Mouse (Mus musculus) kidney, embryonic 14.5 days (tissue): ENCODE measurements around the gene Adss. TPM values are rescaled to one million over a fixed set of nuclear protein-coding genes. Genes with fewer than 3 reads are reported as not detected.

ENCODE experiments used
- ATAC-seq: fragments of 200-750 bp; cut with Nextera tagmentation; 2 replicates; pipeline ENCODE4 v1.8.0; 2017; ENCODE audit warnings: moderate number of reproducible peaks, mild to moderate bottlenecking, moderate TSS enrichment, moderate library complexity; ENCODE audit not compliant: low FRiP score, low TSS enrichment
- H3K27ac ChIP-seq: fragments of 300-500 bp; sonication (generic); 2 replicates; pipeline ENCODE4 v1.5.1; 2014; ENCODE audit warnings: low read depth, mild to moderate bottlenecking, low read length, moderate library complexity, mixed read lengths
- H3K27me3 ChIP-seq: fragments of 300-500 bp; sonication (generic); 2 replicates; pipeline ENCODE4 v1.6.1; 2014; ENCODE audit warnings: mild to moderate bottlenecking, low read length; ENCODE audit not compliant: control insufficient read depth, insufficient read depth
- H3K36me3 ChIP-seq: fragments of 300-500 bp; sonication (generic); 2 replicates; pipeline ENCODE4 v1.6.1; 2014; ENCODE audit warnings: low read length, mixed read lengths; ENCODE audit not compliant: control insufficient read depth, insufficient read depth
- H3K4me1 ChIP-seq: fragments of 300-500 bp; sonication (generic); 2 replicates; pipeline ENCODE4 v1.6.1; 2014; ENCODE audit warnings: low read length, mixed read lengths; ENCODE audit not compliant: control insufficient read depth, insufficient read depth
- H3K4me2 ChIP-seq: fragments of 300-500 bp; sonication (generic); replicated peaks from 2 replicates; pipeline ENCODE4 v1.6.1; 2014; ENCODE audit warnings: low read depth, mild to moderate bottlenecking, low read length
- H3K4me3 ChIP-seq: fragments of 300-500 bp; sonication (generic); 2 replicates; pipeline ENCODE4 v1.5.1; 2014; ENCODE audit warnings: mild to moderate bottlenecking, low read length
- H3K9ac ChIP-seq: fragments of 300-500 bp; sonication (generic); 2 replicates; pipeline ENCODE4 v1.6.1; 2014; ENCODE audit warnings: low read depth, mild to moderate bottlenecking, low read length, moderate library complexity
- H3K9me3 ChIP-seq: fragments of 300-500 bp; sonication (generic); 2 replicates; pipeline ENCODE4 v1.6.1; 2016; ENCODE audit warnings: low read length; ENCODE audit not compliant: control insufficient read depth
- WGBS: fragments of 180-500 bp; shearing (Covaris S2); extraction: QIAGEN DNeasy Blood & Tissue Kit; methylation state at CpG from one replicate; pipeline ENCODE4 v1.1.7; 2014; 5-methylcytosine and 5-hydroxymethylcytosine counted together
- polyA plus RNA-seq: library from polyadenylated mRNA; unstranded; fragments of >200 nt; fragmentation: Nextera tagmentation; extraction: Ambion mirVana; gene quantifications from 2 replicates; pipeline ENCODE4 v1.2.1, GENCODE M21; 2014

Gene Adss
- polyA plus RNA-seq, 1 experiment from 2014 or later = 65.8 TPM

- Histone ChIP-seq H3K4me3 (no peak overlapping the region), H3K9me3 (no peaks in the 10 kb centered on the region), H3K4me2 (no peak overlapping the region), H3K4me1 (no peaks in the 10 kb centered on the region), H3K9ac (no peak overlapping the region), H3K36me3 (no peaks in the 10 kb centered on the region), H3K27me3 (no peaks in the 10 kb centered on the region), H3K27ac (no peak overlapping the region)
- no peak for ATAC-seq
- 69% methylated on average over 6 of the region's 6 CpGs for WGBS
These were observed 58.7 kb downstream of the Adss start for GRCm38 (mm10) chr1:177737505-177738105.

- peaks cover 6% of the 10 kb centered on the region; the same call in 1 of the 2 replicates for H3K9me3 ChIP-seq
- H3K4me2 ChIP-seq = no peak overlapping the region
- H3K4me3 ChIP-seq = no peak overlapping the region
- H3K27ac ChIP-seq = no peak overlapping the region
- H3K27me3 ChIP-seq = no peaks in the 10 kb centered on the region
- H3K9ac ChIP-seq = no peak overlapping the region
- H3K36me3 ChIP-seq = no peaks in the 10 kb centered on the region
- no peaks in the 10 kb centered on the region for H3K4me1 ChIP-seq
- 92% methylated on average over 3 of the region's 3 CpGs for WGBS
- ATAC-seq = no peak
These were observed 64.3 kb downstream of the Adss start for GRCm38 (mm10) chr1:177731973-177732372.

GRCm38 (mm10) chr1:177729043-177730024, 67.0 kb downstream of the Adss start, which contains the start of gene 1700016C15Rik:
Gene 1700016C15Rik, plus strand, starts transcription at chr1:177729814.
- Histone ChIP-seq H3K4me1 (no peaks in the 10 kb centered on the region), H3K27ac (no peak within 1 kb of the TSS), H3K36me3 (no peaks in the 10 kb centered on the region), H3K9me3 (peaks cover 6% of the 10 kb centered on the region; the same call in 1 of the 2 replicates), H3K9ac (no peak within 1 kb of the TSS), H3K4me3 (no peak within 1 kb of the TSS), H3K4me2 (no peak within 1 kb of the TSS), H3K27me3 (no peaks in the 10 kb centered on the region)
- ATAC-seq = no peak
- 74% methylated on average over 11 of the region's 11 CpGs for WGBS

GRCm38 (mm10) chr1:177727883-177728525, 68.3 kb downstream of the Adss start:
- 76% methylated on average over 3 of the region's 3 CpGs for WGBS
- Histone ChIP-seq H3K4me2 (no peak overlapping the region), H3K27ac (no peak overlapping the region), H3K27me3 (no peaks in the 10 kb centered on the region), H3K9ac (no peak overlapping the region), H3K4me3 (no peak overlapping the region), H3K9me3 (peaks cover 6% of the 10 kb centered on the region; the same call in 1 of the 2 replicates), H3K36me3 (no peaks in the 10 kb centered on the region), H3K4me1 (no peaks in the 10 kb centered on the region)
- no peak for ATAC-seq

- Histone ChIP-seq H3K4me2 (no peak overlapping the region), H3K4me3 (no peak overlapping the region), H3K9ac (no peak overlapping the region), H3K36me3 (no peaks in the 10 kb centered on the region), H3K27me3 (no peaks in the 10 kb centered on the region), H3K4me1 (no peaks in the 10 kb centered on the region), H3K9me3 (peaks cover 6% of the 10 kb centered on the region; the same call in 1 of the 2 replicates), H3K27ac (no peak overlapping the region)
- no peak for ATAC-seq
- 66% methylated on average over 5 of the region's 5 CpGs for WGBS
These were observed 69.4 kb downstream of the Adss start for GRCm38 (mm10) chr1:177726870-177727269.

- no peak overlapping the region for H3K27ac ChIP-seq
- H3K4me3 ChIP-seq = no peak overlapping the region
- ATAC-seq = no peak
- no peak overlapping the region for H3K9ac ChIP-seq
- no peaks in the 10 kb centered on the region for H3K9me3 ChIP-seq
- no peaks in the 10 kb centered on the region for H3K27me3 ChIP-seq
- H3K4me2 ChIP-seq = no peak overlapping the region
- no peaks in the 10 kb centered on the region for H3K36me3 ChIP-seq
- WGBS = 60% methylated on average over 4 of the region's 4 CpGs
- no peaks in the 10 kb centered on the region for H3K4me1 ChIP-seq
These were observed 72.5 kb downstream of the Adss start for GRCm38 (mm10) chr1:177723786-177724185.

- 85% methylated on average over 3 of the region's 3 CpGs for WGBS
- no peak overlapping the region for H3K27ac ChIP-seq
- no peak overlapping the region for H3K4me3 ChIP-seq
- no peaks in the 10 kb centered on the region for H3K27me3 ChIP-seq
- ATAC-seq = no peak
- no peak overlapping the region for H3K4me2 ChIP-seq
- H3K9me3 ChIP-seq = no peaks in the 10 kb centered on the region
- H3K36me3 ChIP-seq = no peaks in the 10 kb centered on the region
- no peak overlapping the region for H3K9ac ChIP-seq
- no peaks in the 10 kb centered on the region for H3K4me1 ChIP-seq
These were observed 77.3 kb downstream of the Adss start for GRCm38 (mm10) chr1:177719029-177719427.

- 63% methylated on average over 11 of the region's 11 CpGs for WGBS
- no peak overlapping the region for H3K27ac ChIP-seq
- H3K4me3 ChIP-seq = no peak overlapping the region
- no peak overlapping the region for H3K9ac ChIP-seq
- no peaks in the 10 kb centered on the region for H3K27me3 ChIP-seq
- H3K9me3 ChIP-seq = no peaks in the 10 kb centered on the region
- no peaks in the 10 kb centered on the region for H3K36me3 ChIP-seq
- H3K4me1 ChIP-seq = no peaks in the 10 kb centered on the region
- H3K4me2 ChIP-seq = no peak overlapping the region
- ATAC-seq = no peak
These were observed 77.8 kb downstream of the Adss start for GRCm38 (mm10) chr1:177718340-177719028.
